Mouse (Mus musculus): Measurements from ENCODE around the gene Mag. TPM values are rescaled to one million over a fixed set of nuclear protein-coding genes. Genes with fewer than 3 reads are reported as not detected.
"Not testable (repeated sequence)": the region's sequence is repeated elsewhere in the genome, so short reads cannot be mapped to it uniquely, and the experiment has no call there.

Gene Mag
- polyA plus RNA-seq, 2 experiments from 2014 or later, result not detected

- ATAC-seq, result not testable (repeated sequence)
Observed at GRCm38 (mm10) chr7:30940070-30940469, 25.4 kb upstream of the Mag start.

- not testable (repeated sequence) for ATAC-seq
Observed at GRCm38 (mm10) chr7:30935422-30936099, 20.9 kb upstream of the Mag start.

GRCm38 (mm10) chr7:30924581-30924980, 9.9 kb upstream of the Mag start, which contains the start of gene Hamp2:
Gene Hamp2, minus strand, starts transcription at chr7:30924681.
- not testable (repeated sequence) for ATAC-seq

- no peak for ATAC-seq
Observed at GRCm38 (mm10) chr7:30924071-30924470, 9.4 kb upstream of the Mag start.

- not testable (repeated sequence) for ATAC-seq
Observed at GRCm38 (mm10) chr7:30922490-30922889, 7.8 kb upstream of the Mag start.

- ATAC-seq, result no peak
Observed at GRCm38 (mm10) chr7:30920217-30920616, 5.5 kb upstream of the Mag start.

- no peak for ATAC-seq
Observed at GRCm38 (mm10) chr7:30917219-30917618, 2.5 kb upstream of the Mag start.

- no peak for ATAC-seq
Observed at GRCm38 (mm10) chr7:30916713-30917112, 2.0 kb upstream of the Mag start.

GRCm38 (mm10) chr7:30909773-30910172, 4.9 kb downstream of the Mag start:
- ATAC-seq, result no peak

- ATAC-seq, result no peak
Observed at GRCm38 (mm10) chr7:30908992-30909431, 5.7 kb downstream of the Mag start.

GRCm38 (mm10) chr7:30908277-30908991, 6.2 kb downstream of the Mag start:
- ATAC-seq, result no peak

- no peak for ATAC-seq
Observed at GRCm38 (mm10) chr7:30904042-30904441, 10.6 kb downstream of the Mag start.

GRCm38 (mm10) chr7:30895217-30895616, 19.5 kb downstream of the Mag start:
- no peak for ATAC-seq

GRCm38 (mm10) chr7:30892515-30892914, 22.2 kb downstream of the Mag start:
- ATAC-seq, result no peak

GRCm38 (mm10) chr7:30891746-30892145, 22.9 kb downstream of the Mag start:
- no peak for ATAC-seq

GRCm38 (mm10) chr7:30890681-30891080, 24.0 kb downstream of the Mag start:
- ATAC-seq, result peak; percentile 20

- no peak for ATAC-seq
Observed at GRCm38 (mm10) chr7:30888786-30889185, 25.9 kb downstream of the Mag start.

- ATAC-seq, result peak; percentile 85
Observed at GRCm38 (mm10) chr7:30887568-30888188, 27.0 kb downstream of the Mag start.

GRCm38 (mm10) chr7:30886852-30887251, 27.8 kb downstream of the Mag start:
- no peak for ATAC-seq

- no peak for ATAC-seq
Observed at GRCm38 (mm10) chr7:30884047-30884446, 30.6 kb downstream of the Mag start.

- no peak for ATAC-seq
Observed at GRCm38 (mm10) chr7:30881367-30881766, 33.3 kb downstream of the Mag start.

- no peak for ATAC-seq
Observed at GRCm38 (mm10) chr7:30880176-30880575, 34.5 kb downstream of the Mag start, which contains the start of gene Cd22. Gene Cd22, minus strand, starts transcription at chr7:30880342.

- ATAC-seq, result no peak
Observed at GRCm38 (mm10) chr7:30878950-30879349, 35.7 kb downstream of the Mag start.
